Mouse (Mus musculus) liver (tissue): ENCODE results near the gene Gm10715.
A peak's percentile ranks its signal among the peaks of the same experiment; 100 is the strongest.
"Not testable (repeated sequence)": the region's sequence is repeated elsewhere in the genome, so short reads cannot be mapped to it uniquely, and the experiment has no call there.

Experiments used
- DNase-seq: peaks from one replicate; pipeline ENCODE4 v3.0.0-alpha.2; 2020; ENCODE audit warnings: mixed read lengths

Gene Gm10715

DNA sequence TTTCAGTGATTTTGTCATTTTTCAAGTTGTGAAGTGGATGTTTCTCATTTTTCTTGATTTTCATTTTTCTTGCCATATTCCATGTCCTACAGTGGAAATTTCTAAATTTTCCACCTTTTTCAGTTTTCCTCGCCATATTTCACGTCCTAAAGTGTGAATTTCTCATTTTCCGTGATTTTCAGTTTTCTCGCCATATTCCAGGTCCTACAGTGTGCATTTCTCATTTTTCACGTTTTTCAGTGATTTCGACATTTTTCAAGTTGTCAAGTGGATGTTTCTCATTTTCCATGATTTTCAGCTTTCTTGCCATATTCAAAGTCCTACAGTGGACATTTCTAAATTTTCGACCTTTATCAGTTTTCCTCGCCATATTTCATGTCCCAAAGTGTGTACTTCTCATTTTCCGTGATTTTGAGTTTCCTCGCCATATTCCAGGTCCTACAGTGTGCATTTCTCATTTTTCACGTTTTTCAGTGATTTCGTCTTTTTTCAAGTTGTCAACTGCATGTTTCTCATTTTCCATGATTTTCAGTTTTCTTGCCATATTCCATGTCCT, 11.7 kb upstream of the Gm10715 start, which contains the start of gene Gm10717:
Gm10717 (plus strand) TSS at position 506 of the 556 bp plus-strand sequence.
- DNase-seq: not testable (repeated sequence)

DNA sequence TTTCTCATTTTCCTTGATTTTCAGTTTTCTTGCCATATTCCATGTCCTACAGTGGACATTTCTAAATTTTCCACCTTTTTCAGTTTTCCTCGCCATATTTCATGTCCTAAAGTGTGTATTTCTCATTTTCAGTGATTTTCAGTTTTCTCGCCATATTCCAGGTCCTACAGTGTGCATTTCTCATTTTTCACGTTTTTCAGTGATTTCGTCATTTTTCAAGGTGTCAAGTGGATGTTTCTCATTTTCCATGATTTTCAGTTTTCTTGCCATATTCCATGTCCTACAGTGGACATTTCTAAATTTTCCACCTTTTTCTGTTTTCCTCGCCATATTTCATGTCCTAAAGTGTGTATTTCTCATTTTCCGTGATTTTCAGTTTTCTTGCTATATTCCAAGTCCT, 11.0 kb upstream of the Gm10715 start:
- DNase-seq: not testable (repeated sequence)

DNA sequence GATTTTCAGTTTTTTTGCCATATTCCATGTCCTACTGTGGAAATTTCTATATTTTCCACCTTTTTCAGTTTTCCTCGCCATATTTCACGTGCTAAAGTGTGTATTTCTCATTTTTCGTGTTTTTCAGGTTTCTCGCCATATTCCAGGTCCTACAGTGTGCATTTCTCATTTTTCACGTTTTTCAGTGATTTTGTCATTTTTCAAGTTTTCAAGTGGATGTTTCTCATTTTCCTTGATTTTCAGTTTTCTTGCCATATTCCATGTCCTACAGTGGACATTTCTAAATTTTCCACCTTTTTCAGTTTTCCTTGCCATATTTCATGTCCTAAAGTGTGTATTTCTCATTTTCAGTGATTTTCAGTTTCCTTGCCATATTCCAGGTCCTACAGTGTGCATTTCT, 10.5 kb upstream of the Gm10715 start:
- not testable (repeated sequence) for DNase-seq

DNA sequence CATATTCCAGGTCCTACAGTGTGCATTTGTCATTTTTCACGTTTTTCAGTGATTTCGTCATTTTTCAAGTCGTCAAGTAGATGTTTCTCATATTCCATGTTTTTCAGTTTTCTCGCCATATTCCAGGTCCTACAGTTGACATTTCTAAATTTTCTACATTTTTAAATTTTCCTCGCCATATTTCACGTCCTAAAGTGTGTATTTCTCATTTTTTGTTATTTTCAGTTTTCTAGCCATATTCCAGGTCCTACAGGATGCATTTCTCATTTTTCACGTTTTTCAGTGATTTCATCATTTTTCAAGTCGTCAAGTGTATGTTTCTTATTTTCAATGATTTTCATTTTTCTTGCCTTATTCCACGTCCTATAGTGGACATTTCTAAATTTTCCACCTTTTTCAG, 9.9 kb upstream of the Gm10715 start:
- DNase-seq: not testable (repeated sequence)

DNA sequence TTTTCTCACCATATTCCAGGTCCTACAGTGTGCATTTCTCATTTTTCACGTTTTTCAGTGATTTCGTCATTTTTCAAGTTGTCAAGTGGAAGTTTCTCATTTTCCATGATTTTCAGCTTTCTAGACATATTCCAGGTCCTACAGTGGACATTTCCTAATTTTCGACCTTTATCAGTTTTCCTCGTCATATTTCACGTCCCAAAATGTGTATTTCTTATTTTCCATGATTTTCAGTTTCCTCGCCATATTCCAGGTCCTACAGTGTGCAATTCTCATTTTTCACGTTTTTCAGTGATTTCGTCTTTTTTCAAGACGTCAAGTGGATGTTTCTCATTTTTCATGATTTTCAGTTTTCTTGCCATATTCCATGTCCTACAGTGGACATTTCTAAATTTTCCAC, 9.5 kb upstream of the Gm10715 start:
- peak; percentile 47 for DNase-seq

DNA sequence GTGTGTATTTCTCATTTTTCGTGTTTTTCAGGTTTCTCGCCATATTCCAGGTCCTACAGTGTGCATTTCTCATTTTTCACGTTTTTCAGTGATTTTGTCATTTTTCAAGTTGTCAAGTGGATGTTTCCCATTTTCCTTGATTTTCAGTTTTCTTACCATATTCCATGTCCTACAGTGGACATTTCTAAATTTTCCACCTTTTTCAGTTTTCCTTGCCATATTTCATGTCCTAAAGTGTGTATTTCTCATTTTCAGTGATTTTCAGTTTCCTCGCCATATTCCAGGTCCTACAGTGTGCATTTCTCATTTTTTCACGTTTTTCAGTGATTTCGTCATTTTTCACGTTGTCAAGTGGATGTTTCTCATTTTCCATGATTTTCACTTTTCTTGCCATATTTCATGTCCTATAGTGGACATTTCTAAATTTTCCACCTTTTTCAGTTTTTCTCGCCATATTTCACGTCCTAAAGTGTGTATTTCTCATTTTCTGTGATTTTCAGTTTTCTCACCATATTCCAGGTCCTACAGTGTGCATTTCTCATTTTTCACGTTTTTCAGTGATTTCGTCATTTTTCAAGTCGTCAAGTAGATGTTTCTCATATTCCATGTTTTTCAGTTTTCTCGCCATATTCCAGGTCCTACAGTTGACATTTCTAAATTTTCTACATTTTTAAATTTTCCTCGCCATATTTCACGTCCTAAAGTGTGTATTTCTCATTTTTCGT, 7.2 kb upstream of the Gm10715 start:
- not testable (repeated sequence) for DNase-seq

DNA sequence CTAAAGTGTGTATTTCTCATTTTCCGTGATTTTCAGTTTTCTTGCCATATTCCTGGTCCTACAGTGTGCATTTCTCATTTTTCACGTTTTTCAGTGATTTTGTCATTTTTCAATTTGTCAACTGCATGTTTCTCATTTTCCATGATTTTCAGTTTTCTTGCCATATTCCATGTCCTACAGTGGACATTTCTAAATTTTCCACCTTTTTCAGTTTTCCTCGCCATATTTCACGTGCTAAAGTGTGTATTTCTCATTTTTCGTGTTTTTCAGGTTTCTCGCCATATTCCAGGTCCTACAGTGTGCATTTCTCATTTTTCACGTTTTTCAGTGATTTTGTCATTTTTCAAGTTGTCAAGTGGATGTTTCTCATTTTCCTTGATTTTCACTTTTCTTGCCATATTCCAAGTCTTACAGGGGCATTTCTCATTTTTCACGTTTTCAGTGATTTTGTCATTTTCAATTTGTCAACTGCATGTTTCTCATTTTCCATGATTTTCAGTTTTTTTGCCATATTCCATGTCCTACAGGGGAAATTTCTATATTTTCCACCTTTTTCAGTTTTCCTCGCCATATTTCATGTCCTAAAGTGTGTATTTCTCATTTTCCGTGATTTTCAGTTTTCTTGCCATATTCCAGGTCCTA, 5.9 kb upstream of the Gm10715 start:
- peak; percentile 78 for DNase-seq

DNA sequence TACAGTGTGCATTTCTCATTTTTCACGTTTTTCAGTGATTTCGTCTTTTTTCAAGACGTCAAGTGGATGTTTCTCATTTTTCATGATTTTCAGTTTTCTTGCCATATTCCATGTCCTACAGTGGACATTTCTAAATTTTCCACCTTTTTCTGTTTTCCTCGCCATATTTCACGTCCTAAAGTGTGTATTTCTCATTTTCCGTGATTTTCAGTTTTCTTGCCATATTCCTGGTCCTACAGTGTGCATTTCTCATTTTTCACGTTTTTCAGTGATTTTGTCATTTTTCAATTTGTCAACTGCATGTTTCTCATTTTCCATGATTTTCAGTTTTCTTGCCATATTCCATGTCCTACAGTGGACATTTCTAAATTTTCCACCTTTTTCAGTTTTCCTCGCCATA, 2.4 kb upstream of the Gm10715 start, which contains the start of gene Gm17535:
Gm17535 (plus strand) TSS at position 301 of the 400 bp plus-strand sequence.
- not testable (repeated sequence) for DNase-seq

DNA sequence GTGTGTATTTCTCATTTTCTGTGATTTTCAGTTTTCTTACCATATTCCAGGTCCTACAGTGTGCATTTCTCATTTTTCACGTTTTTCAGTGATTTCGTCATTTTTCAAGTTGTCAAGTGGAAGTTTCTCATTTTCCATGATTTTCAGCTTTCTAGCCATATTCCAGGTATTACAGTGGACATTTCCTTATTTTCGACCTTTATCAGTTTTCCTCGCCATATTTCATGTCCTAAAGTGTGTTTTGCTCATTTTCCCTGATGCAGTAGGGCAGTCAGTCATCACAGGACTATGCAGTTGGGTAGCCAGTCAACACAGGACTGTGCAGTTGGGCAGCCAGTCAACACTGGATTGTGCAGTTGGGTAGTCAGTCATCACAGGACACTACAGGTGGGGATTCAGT, 1.5 kb downstream of the Gm10715 start:
- not testable (repeated sequence) for DNase-seq
